Mouse (Mus musculus): ENCODE data around the gene Plk2. TPM values are rescaled to one million over a fixed set of nuclear protein-coding genes. Genes with fewer than 3 reads are reported as not detected.
"Not testable (repeated sequence)": the region's sequence is repeated elsewhere in the genome, so short reads cannot be mapped to it uniquely, and the experiment has no call there.

Plk2 gene
- polyA plus RNA-seq, 1 experiment = 2.9 TPM

- 90% methylated on average over 3 of the region's 3 CpGs for WGBS
- Histone ChIP-seq H3K27me3 (ENCODE audit: control insufficient read depth, insufficient read depth, low read length) (no peaks in the 10 kb centered on the region), H3K4me3 (ENCODE audit: extremely low read depth, insufficient read depth, insufficient read length) (no peak overlapping the region), H3K27ac (ENCODE audit: insufficient read depth, low read length) (no peak overlapping the region), H3K4me1 (ENCODE audit: control insufficient read depth, insufficient read depth, insufficient read length) (peaks cover 6% of the 10 kb centered on the region), H3K36me3 (ENCODE audit: control insufficient read depth, insufficient read depth, low read length) (no peaks in the 10 kb centered on the region)
- no peak for DNase-seq (ENCODE audit: low read depth in 1 of 2, low spot score in 2 of 2)
- no peak for TF ChIP-seq POLR2A (IDR thresholded peaks at IDR 0.05; ENCODE audit: low read depth, low read length)
Measured at GRCm38 (mm10) chr13:110367961-110368555, 26.8 kb upstream of the Plk2 start.

- peak; percentile 89; the same call in 1 of the 2 replicates for TF ChIP-seq CTCF (IDR thresholded peaks at IDR 0.05; ENCODE audit: extremely low read depth, insufficient read depth, insufficient read length, insufficient replicate concordance)
- WGBS = 39% methylated on average over 6 of the region's 6 CpGs
Measured at GRCm38 (mm10) chr13:110368556-110369040, 26.2 kb upstream of the Plk2 start.

GRCm38 (mm10) chr13:110369673-110370072 is 25.2 kb upstream of the Plk2 start:
- Histone ChIP-seq H3K27me3 (ENCODE audit: control insufficient read depth, insufficient read depth, low read length) (no peaks in the 10 kb centered on the region), H3K27ac (ENCODE audit: insufficient read depth, low read length) (no peak overlapping the region), H3K4me1 (ENCODE audit: control insufficient read depth, insufficient read depth, insufficient read length) (no peaks in the 10 kb centered on the region), H3K36me3 (ENCODE audit: control insufficient read depth, insufficient read depth, low read length) (no peaks in the 10 kb centered on the region), H3K4me3 (ENCODE audit: extremely low read depth, insufficient read depth, insufficient read length) (no peak overlapping the region)
- 97% methylated on average over 1 of the region's 1 CpGs for WGBS
- DNase-seq (ENCODE audit: low read depth in 1 of 2, low spot score in 2 of 2) = no peak
- TF ChIP-seq CTCF (IDR thresholded peaks at IDR 0.05; ENCODE audit: extremely low read depth, insufficient read depth, insufficient read length, insufficient replicate concordance) (no peak), POLR2A (IDR thresholded peaks at IDR 0.05; ENCODE audit: low read depth, low read length) (no peak)

More at GRCm38 (mm10) chr13:110368556-110369040, 26.2 kb upstream of the Plk2 start:
- H3K27me3 ChIP-seq (ENCODE audit: control insufficient read depth, insufficient read depth, low read length); H3K27ac ChIP-seq (ENCODE audit: insufficient read depth, low read length); H3K4me3 ChIP-seq (ENCODE audit: extremely low read depth, insufficient read depth, insufficient read length); H3K36me3 ChIP-seq (ENCODE audit: control insufficient read depth, insufficient read depth, low read length); H3K4me1 ChIP-seq (ENCODE audit: control insufficient read depth, insufficient read depth, insufficient read length): not testable (repeated sequence)
- DNase-seq (ENCODE audit: low read depth in 1 of 2, low spot score in 2 of 2) = peak in 1 of 2 experiments; percentile 21

GRCm38 (mm10) chr13:110382447-110382901 is 12.4 kb upstream of the Plk2 start:
- no peak for DNase-seq (ENCODE audit: low read depth in 1 of 2, low spot score in 2 of 2)
- WGBS = 21% methylated on average over 5 of the region's 5 CpGs
- Histone ChIP-seq H3K36me3 (ENCODE audit: control insufficient read depth, insufficient read depth, low read length) (no peaks in the 10 kb centered on the region), H3K4me1 (ENCODE audit: control insufficient read depth, insufficient read depth, insufficient read length) (no peaks in the 10 kb centered on the region), H3K27ac (ENCODE audit: insufficient read depth, low read length) (no peak overlapping the region), H3K4me3 (ENCODE audit: extremely low read depth, insufficient read depth, insufficient read length) (no peak overlapping the region), H3K27me3 (ENCODE audit: control insufficient read depth, insufficient read depth, low read length) (peaks cover 1% of the 10 kb centered on the region; the same call in 1 of the 2 replicates)
- peak; percentile 40; the same call in 1 of the 2 replicates for TF ChIP-seq CTCF (IDR thresholded peaks at IDR 0.05; ENCODE audit: extremely low read depth, insufficient read depth, insufficient read length, insufficient replicate concordance)
- TF ChIP-seq POLR2A (IDR thresholded peaks at IDR 0.05; ENCODE audit: low read depth, low read length) = no peak

GRCm38 (mm10) chr13:110384514-110384913 is 10.3 kb upstream of the Plk2 start:
- Histone ChIP-seq H3K4me3 (ENCODE audit: extremely low read depth, insufficient read depth, insufficient read length) (no peak overlapping the region), H3K27me3 (ENCODE audit: control insufficient read depth, insufficient read depth, low read length) (peaks cover 1% of the 10 kb centered on the region; the same call in 1 of the 2 replicates), H3K36me3 (ENCODE audit: control insufficient read depth, insufficient read depth, low read length) (no peaks in the 10 kb centered on the region), H3K27ac (ENCODE audit: insufficient read depth, low read length) (no peak overlapping the region), H3K4me1 (ENCODE audit: control insufficient read depth, insufficient read depth, insufficient read length) (no peaks in the 10 kb centered on the region)
- 6% methylated on average over 6 of the region's 6 CpGs for WGBS
- no peak for DNase-seq (ENCODE audit: low read depth in 1 of 2, low spot score in 2 of 2)
- TF ChIP-seq POLR2A (IDR thresholded peaks at IDR 0.05; ENCODE audit: low read depth, low read length) (no peak), CTCF (IDR thresholded peaks at IDR 0.05; ENCODE audit: extremely low read depth, insufficient read depth, insufficient read length, insufficient replicate concordance) (no peak)

- H3K4me3 ChIP-seq (ENCODE audit: extremely low read depth, insufficient read depth, insufficient read length) = no peak overlapping the region
- no peak overlapping the region for H3K27ac ChIP-seq (ENCODE audit: insufficient read depth, low read length)
- peak; percentile 31 to 54 for DNase-seq (ENCODE audit: low read depth in 1 of 2, low spot score in 2 of 2)
- 18% methylated on average over 8 of the region's 8 CpGs for WGBS
- TF ChIP-seq CTCF (IDR thresholded peaks at IDR 0.05; ENCODE audit: extremely low read depth, insufficient read depth, insufficient read length, insufficient replicate concordance) (peak; percentile 20; the same call in 1 of the 2 replicates), POLR2A (IDR thresholded peaks at IDR 0.05; ENCODE audit: low read depth, low read length) (no peak)
- peaks cover 1% of the 10 kb centered on the region for H3K27me3 ChIP-seq (ENCODE audit: control insufficient read depth, insufficient read depth, low read length)
- no peaks in the 10 kb centered on the region for H3K4me1 ChIP-seq (ENCODE audit: control insufficient read depth, insufficient read depth, insufficient read length)
- H3K36me3 ChIP-seq (ENCODE audit: control insufficient read depth, insufficient read depth, low read length) = no peaks in the 10 kb centered on the region
Measured at GRCm38 (mm10) chr13:110392210-110392609, 2.6 kb upstream of the Plk2 start.

- no peak for DNase-seq (ENCODE audit: low read depth in 1 of 2, low spot score in 2 of 2)
- H3K27me3 ChIP-seq (ENCODE audit: control insufficient read depth, insufficient read depth, low read length) = peaks cover 1% of the 10 kb centered on the region
- no peak overlapping the region for H3K4me3 ChIP-seq (ENCODE audit: extremely low read depth, insufficient read depth, insufficient read length)
- 58% methylated on average over 3 of the region's 3 CpGs for WGBS
- H3K36me3 ChIP-seq (ENCODE audit: control insufficient read depth, insufficient read depth, low read length) = no peaks in the 10 kb centered on the region; the same call in 1 of the 2 replicates
- H3K27ac ChIP-seq (ENCODE audit: insufficient read depth, low read length) = no peak overlapping the region
- TF ChIP-seq CTCF (IDR thresholded peaks at IDR 0.05; ENCODE audit: extremely low read depth, insufficient read depth, insufficient read length, insufficient replicate concordance) (no peak), POLR2A (IDR thresholded peaks at IDR 0.05; ENCODE audit: low read depth, low read length) (no peak)
- no peaks in the 10 kb centered on the region for H3K4me1 ChIP-seq (ENCODE audit: control insufficient read depth, insufficient read depth, insufficient read length)
Measured at GRCm38 (mm10) chr13:110392631-110393030, 2.2 kb upstream of the Plk2 start.

Measured in spleen, adult 2 months (tissue).